Mouse (Mus musculus): ENCODE measurements around the gene Txnl4b. TPM values are rescaled to one million over a fixed set of nuclear protein-coding genes. Genes with fewer than 3 reads are reported as not detected.

Gene Txnl4b
- total and polyA plus RNA-seq, 2 experiments: 5.3 to 9.7 TPM

DNA sequence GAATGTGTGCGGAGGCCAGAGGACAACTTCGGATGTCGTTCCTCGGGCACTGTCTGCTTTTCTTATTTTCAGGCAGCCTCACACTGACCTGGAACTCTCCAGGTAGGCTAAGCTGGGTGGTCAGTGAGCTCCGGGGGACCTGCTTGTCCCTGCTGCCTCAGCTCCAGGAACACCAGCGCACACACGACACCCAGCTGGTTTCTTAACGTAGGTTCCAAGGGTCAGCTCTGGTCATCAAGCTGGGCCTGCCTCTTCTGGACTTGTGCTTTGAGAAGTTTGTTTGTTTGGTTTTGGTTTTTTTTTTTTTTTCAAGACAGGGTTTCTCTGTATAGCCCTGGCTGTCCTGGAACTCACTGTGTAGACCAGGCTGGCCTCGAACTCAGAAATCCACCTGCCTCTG, 25.2 kb downstream of the Txnl4b start:
- no peak overlapping the region for H3K4me3 ChIP-seq (ENCODE audit: insufficient read depth, low read depth, low read length)
- H3K4me1 ChIP-seq (ENCODE audit: control insufficient read depth, insufficient read depth, low read length): peaks cover 9% of the 10 kb centered on the region
- H3K9ac ChIP-seq (ENCODE audit: low read depth, low read length): no peak overlapping the region
- no peaks in the 10 kb centered on the region for H3K27me3 ChIP-seq (ENCODE audit: control insufficient read depth, insufficient read depth, low read length)
- no peak for TF ChIP-seq CTCF (IDR thresholded peaks at IDR 0.05; ENCODE audit: low read depth, low read length)
- no peak for TF ChIP-seq POLR2A (IDR thresholded peaks at IDR 0.05; ENCODE audit: extremely low read depth, insufficient read depth, low read length)
- 62% methylated on average over 9 of the region's 9 CpGs for WGBS
- no peak overlapping the region for H3K27ac ChIP-seq (replicated peaks; ENCODE audit: insufficient read depth, low read depth, low read length)
- H3K79me2 ChIP-seq (ENCODE audit: control insufficient read depth, insufficient read depth, low read length): no peaks in the 10 kb centered on the region
- DNase-seq (ENCODE audit: extremely low read depth, low read depth, low spot score): peak; percentile 58
- H3K36me3 ChIP-seq (ENCODE audit: control insufficient read depth, insufficient read depth, low read length): no peaks in the 10 kb centered on the region

DNA sequence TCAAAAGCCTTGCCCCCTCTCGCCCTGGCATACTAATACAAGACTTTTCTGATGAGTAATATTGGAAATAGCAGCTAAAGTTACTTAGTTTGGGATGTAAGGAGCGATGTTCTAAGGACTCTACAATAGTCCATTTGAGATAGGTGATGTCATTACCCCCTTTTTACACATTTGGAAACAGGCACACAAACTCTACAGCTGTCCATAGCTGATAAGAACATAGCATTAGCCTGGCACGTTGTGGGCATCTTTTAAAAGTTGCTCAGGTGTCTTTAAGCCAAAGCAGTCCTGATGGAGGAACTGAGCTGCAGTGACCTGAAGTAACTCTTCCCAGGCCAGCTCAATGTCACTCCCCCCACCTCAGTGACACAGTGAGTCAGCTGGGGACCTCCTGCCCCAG, 25.7 kb downstream of the Txnl4b start:
- TF ChIP-seq POLR2A (IDR thresholded peaks at IDR 0.05; ENCODE audit: extremely low read depth, insufficient read depth, low read length) (no peak), CTCF (IDR thresholded peaks at IDR 0.05; ENCODE audit: low read depth, low read length) (no peak)
- Histone ChIP-seq H3K27ac (replicated peaks; ENCODE audit: insufficient read depth, low read depth, low read length) (no peak overlapping the region), H3K79me2 (ENCODE audit: control insufficient read depth, insufficient read depth, low read length) (no peaks in the 10 kb centered on the region), H3K36me3 (ENCODE audit: control insufficient read depth, insufficient read depth, low read length) (no peaks in the 10 kb centered on the region), H3K9ac (ENCODE audit: low read depth, low read length) (no peak overlapping the region), H3K4me3 (ENCODE audit: insufficient read depth, low read depth, low read length) (no peak overlapping the region), H3K4me1 (ENCODE audit: control insufficient read depth, insufficient read depth, low read length) (peaks cover 5% of the 10 kb centered on the region; the same call in 1 of the 2 replicates), H3K27me3 (ENCODE audit: control insufficient read depth, insufficient read depth, low read length) (no peaks in the 10 kb centered on the region)
- WGBS: 88% methylated on average over 3 of the region's 3 CpGs
- DNase-seq (ENCODE audit: extremely low read depth, low read depth, low spot score): no peak

DNA sequence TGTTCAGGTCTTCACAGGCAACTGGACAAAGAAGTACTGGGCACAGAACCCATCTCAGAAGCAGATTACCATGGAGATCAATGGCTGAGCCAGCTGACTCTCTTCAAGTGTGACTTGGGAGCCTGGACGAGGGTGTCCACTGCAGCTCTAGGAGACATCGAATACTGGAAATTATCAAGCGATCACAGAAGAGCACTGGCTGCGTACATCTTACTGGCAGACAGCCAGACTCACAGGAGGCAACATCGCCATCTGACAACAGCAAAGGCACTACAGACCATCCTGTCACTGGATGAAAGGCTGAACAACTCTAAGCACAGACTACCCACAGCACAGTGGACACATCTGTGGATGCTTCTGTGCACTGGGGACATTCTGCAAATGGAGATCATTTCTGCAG, 26.5 kb downstream of the Txnl4b start:
- WGBS: 90% methylated on average over 5 of the region's 5 CpGs

DNA sequence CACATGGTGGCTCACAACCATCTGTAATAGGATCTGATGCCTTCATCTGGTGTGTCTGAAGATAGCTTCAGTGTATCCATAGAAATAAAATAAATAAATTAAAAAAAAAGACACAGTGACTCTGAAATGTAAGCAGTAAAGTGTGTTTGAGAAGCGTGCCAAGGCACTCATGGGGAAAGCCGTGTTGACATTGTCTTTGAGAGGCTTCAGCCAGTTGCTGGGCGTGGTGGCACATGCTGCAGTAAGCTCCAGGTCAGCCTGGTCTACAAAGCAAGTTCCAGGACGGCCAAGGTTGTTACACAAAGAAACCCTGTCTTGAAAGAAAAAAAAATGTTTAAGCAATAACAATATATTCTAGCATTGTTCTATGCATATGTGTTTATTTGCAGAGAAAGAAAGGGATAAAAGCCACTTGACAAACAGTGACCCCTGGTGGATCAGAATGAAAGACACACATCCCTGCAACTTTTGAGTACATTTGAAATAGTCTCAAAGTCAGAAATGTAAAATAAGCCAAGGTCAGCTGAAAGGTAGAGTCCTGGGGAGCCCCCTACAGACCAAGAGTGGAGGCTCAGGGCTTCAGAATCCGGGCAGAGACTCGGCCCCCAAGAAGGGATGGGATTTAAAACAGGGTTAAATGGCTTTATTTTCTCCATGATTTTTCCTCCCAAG, 27.6 kb downstream of the Txnl4b start:
- TF ChIP-seq CTCF (IDR thresholded peaks at IDR 0.05; ENCODE audit: low read depth, low read length) (peak; percentile 51), POLR2A (IDR thresholded peaks at IDR 0.05; ENCODE audit: extremely low read depth, insufficient read depth, low read length) (no peak)
- no peaks in the 10 kb centered on the region for H3K79me2 ChIP-seq (ENCODE audit: control insufficient read depth, insufficient read depth, low read length)
- H3K36me3 ChIP-seq (ENCODE audit: control insufficient read depth, insufficient read depth, low read length): no peaks in the 10 kb centered on the region; the same call in 1 of the 2 replicates
- DNase-seq (ENCODE audit: extremely low read depth, low read depth, low spot score): peak; percentile 70
- no peak overlapping the region for H3K27ac ChIP-seq (replicated peaks; ENCODE audit: insufficient read depth, low read depth, low read length)
- 30% methylated on average over 6 of the region's 6 CpGs for WGBS
- no peaks in the 10 kb centered on the region for H3K27me3 ChIP-seq (ENCODE audit: control insufficient read depth, insufficient read depth, low read length)
- H3K4me1 ChIP-seq (ENCODE audit: control insufficient read depth, insufficient read depth, low read length): no peaks in the 10 kb centered on the region
- H3K9ac ChIP-seq (ENCODE audit: low read depth, low read length): no peak overlapping the region
- no peak overlapping the region for H3K4me3 ChIP-seq (ENCODE audit: insufficient read depth, low read depth, low read length)

More for the DNA sequence above, 26.5 kb downstream of the Txnl4b start:
- no peak overlapping the region for H3K4me3 ChIP-seq (ENCODE audit: insufficient read depth, low read depth, low read length)
- DNase-seq (ENCODE audit: extremely low read depth, low read depth, low spot score): no peak
- TF ChIP-seq POLR2A (IDR thresholded peaks at IDR 0.05; ENCODE audit: extremely low read depth, insufficient read depth, low read length): no peak
- no peak for TF ChIP-seq CTCF (IDR thresholded peaks at IDR 0.05; ENCODE audit: low read depth, low read length)
- no peak overlapping the region for H3K27ac ChIP-seq (replicated peaks; ENCODE audit: insufficient read depth, low read depth, low read length)
- H3K4me1 ChIP-seq (ENCODE audit: control insufficient read depth, insufficient read depth, low read length): peaks cover 3% of the 10 kb centered on the region; the same call in 1 of the 2 replicates
- H3K79me2 ChIP-seq (ENCODE audit: control insufficient read depth, insufficient read depth, low read length): no peaks in the 10 kb centered on the region
- no peaks in the 10 kb centered on the region; the same call in 1 of the 2 replicates for H3K36me3 ChIP-seq (ENCODE audit: control insufficient read depth, insufficient read depth, low read length)
- H3K9ac ChIP-seq (ENCODE audit: low read depth, low read length): no peak overlapping the region
- H3K27me3 ChIP-seq (ENCODE audit: control insufficient read depth, insufficient read depth, low read length): no peaks in the 10 kb centered on the region

DNA sequence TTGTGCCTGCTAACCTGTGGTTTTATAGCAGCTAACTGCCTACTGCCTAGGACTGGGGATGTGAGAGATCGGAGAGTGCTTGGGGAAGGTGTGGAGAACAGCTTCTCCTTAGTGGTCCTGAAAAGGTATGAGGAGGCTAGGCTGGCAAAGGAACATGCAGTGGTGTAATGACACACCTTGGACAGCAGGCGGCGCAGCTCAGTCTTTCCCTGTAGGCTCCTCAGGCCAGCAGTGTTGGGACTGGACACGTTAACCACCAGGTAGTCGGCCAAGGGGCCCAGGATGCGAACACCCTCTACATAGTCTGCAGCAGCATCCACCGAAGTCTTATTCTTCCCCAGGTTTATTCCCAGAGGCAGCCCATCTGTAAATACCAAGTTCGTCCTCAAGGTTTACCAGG, 30.2 kb downstream of the Txnl4b start:
- H3K79me2 ChIP-seq (ENCODE audit: control insufficient read depth, insufficient read depth, low read length): no peaks in the 10 kb centered on the region
- H3K4me1 ChIP-seq (ENCODE audit: control insufficient read depth, insufficient read depth, low read length): no peaks in the 10 kb centered on the region
- TF ChIP-seq POLR2A (IDR thresholded peaks at IDR 0.05; ENCODE audit: extremely low read depth, insufficient read depth, low read length) (no peak), CTCF (IDR thresholded peaks at IDR 0.05; ENCODE audit: low read depth, low read length) (peak; percentile 96)
- peak; percentile 27 for DNase-seq (ENCODE audit: extremely low read depth, low read depth, low spot score)
- peaks cover 4% of the 10 kb centered on the region; the same call in 1 of the 2 replicates for H3K36me3 ChIP-seq (ENCODE audit: control insufficient read depth, insufficient read depth, low read length)
- H3K4me3 ChIP-seq (ENCODE audit: insufficient read depth, low read depth, low read length): no peak overlapping the region
- H3K27me3 ChIP-seq (ENCODE audit: control insufficient read depth, insufficient read depth, low read length): no peaks in the 10 kb centered on the region
- H3K9ac ChIP-seq (ENCODE audit: low read depth, low read length): no peak overlapping the region
- H3K27ac ChIP-seq (replicated peaks; ENCODE audit: insufficient read depth, low read depth, low read length): no peak overlapping the region
- 48% methylated on average over 8 of the region's 8 CpGs for whole genome bisulfite sequencing

DNA sequence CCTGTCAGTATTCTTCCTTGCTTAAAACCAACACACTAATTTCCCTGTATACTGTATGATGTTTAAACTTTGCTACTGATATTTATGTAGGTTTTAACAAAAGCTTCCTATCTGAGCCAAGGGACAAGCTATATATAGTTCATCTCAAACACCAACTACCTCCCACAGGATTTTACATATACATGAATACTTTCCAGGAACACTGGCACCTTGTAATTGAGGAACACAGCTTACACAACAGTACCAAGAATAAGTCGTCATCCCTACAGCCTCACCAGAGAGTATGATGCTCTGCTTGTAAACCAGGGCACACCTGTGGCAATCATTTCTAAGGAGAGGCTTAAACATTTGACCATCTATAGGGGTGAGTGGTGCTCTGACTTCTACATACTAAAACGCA, 41.0 kb downstream of the Txnl4b start:
- H3K4me3 ChIP-seq (ENCODE audit: insufficient read depth, low read depth, low read length): no peak overlapping the region
- TF ChIP-seq POLR2A (IDR thresholded peaks at IDR 0.05; ENCODE audit: extremely low read depth, insufficient read depth, low read length): no peak
- no peak for TF ChIP-seq CTCF (IDR thresholded peaks at IDR 0.05; ENCODE audit: low read depth, low read length)
- DNase-seq (ENCODE audit: extremely low read depth, low read depth, low spot score): no peak
- H3K27me3 ChIP-seq (ENCODE audit: control insufficient read depth, insufficient read depth, low read length): no peaks in the 10 kb centered on the region
- peaks cover 2% of the 10 kb centered on the region; the same call in 1 of the 2 replicates for H3K36me3 ChIP-seq (ENCODE audit: control insufficient read depth, insufficient read depth, low read length)
- no peak overlapping the region for H3K9ac ChIP-seq (ENCODE audit: low read depth, low read length)
- no peak overlapping the region for H3K27ac ChIP-seq (replicated peaks; ENCODE audit: insufficient read depth, low read depth, low read length)
- WGBS: 76% methylated on average over 2 of the region's 2 CpGs
- peaks cover 4% of the 10 kb centered on the region for H3K4me1 ChIP-seq (ENCODE audit: control insufficient read depth, insufficient read depth, low read length)
- H3K79me2 ChIP-seq (ENCODE audit: control insufficient read depth, insufficient read depth, low read length): no peaks in the 10 kb centered on the region
